Mouse (Mus musculus): ENCODE data around the gene Il10ra. TPM values are rescaled to one million over a fixed set of nuclear protein-coding genes. Genes with fewer than 3 reads are reported as not detected.

Gene Il10ra
- total RNA-seq, 2 experiments from 2014 or later: 2.2 to 2.3 TPM

DNA sequence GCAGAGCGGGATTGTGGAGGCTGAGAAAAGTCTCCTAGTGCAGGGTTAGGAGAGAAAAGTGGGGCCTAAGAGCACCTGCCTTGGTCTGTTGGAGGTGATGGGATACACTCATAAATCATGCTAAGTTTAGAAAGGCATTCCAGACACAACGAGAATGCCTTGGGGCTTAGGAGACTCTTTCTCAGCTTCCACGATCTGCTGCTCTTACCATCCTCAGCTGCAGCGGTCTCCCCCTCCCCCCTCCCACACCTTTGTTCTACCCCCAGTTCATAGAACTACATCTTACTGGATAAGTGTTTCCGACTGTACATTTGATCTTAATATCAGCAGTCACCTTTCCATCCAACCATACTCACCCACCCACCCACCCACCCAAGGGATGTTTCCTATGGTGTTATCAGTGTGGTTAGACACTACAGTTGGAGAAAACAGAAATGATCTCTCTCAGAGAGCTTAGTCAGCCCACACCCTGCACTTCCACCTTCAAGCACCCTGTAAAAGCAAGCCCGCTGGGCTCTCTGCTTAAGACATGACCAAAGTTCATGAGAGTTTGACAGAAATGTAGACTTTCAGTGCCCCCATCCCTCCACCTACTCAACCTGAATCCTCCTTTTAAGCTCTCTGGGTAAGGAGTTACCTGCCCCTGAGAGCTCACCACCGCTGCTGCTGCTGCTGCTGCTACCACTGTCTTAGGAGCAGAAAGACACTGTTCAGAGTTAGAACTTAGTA, 61.8 kb downstream of the Il10ra start:
- no peak for DNase-seq (ENCODE audit: low spot score)
- intact Hi-C loops (cut with DNase I): no loop called here

DNA sequence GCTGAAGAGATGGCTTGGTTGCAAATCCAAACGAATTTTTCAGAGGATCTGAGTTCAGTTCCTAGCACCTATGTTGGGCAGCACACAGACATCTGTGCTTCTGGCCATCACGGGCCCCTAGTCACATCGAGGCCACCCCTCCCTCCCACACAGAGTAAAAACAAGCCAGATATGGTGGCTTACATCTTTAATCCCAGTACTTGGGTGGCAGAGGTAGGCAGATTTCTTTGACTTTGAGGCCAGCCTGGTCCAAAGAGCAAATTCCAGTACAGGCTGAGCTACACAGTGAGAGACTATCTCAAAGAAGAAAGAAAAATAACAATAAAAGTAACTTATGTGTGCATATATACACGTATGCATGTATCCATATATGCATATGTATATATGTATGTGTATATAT, 62.8 kb downstream of the Il10ra start:
- intact Hi-C loops (cut with DNase I): no loop called here
- no peak for DNase-seq (ENCODE audit: low spot score)

DNA sequence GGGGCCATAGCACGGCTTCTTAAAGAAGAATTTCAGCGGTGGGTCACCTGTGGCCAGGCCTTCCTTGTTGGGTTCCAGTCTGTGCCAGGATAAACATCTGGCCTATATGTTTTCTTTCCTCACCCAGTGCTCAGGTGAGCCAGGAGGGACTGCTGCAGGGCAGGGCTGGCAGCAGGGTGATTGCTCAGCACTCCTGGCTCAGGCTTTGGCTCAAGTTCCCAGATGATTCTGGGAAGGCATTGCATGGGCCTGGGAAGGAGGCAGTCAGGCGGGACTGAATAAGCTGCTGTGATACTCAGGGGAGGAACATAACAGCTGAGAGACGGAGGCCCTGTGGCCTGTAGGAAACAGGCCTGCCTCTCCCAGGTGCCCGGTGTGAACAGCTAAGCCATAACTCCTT, 63.8 kb downstream of the Il10ra start:
- no peak for DNase-seq (ENCODE audit: low spot score)
- intact Hi-C loops (cut with DNase I): no loop called here

Small RNAs within 50 kb of the gene (microRNA-seq; reads per million reads assigned to microRNA genes)
- not detected for gene Mir7086

Other genes with a start within 250 kb of the Il10ra start
- 1 to 10 TPM in 1 of 2 experiments, under 1 TPM in 1; 0.81 to 1.0 TPM for gene Mpzl2, start 229.3 kb downstream of the Il10ra start, total RNA-seq (2021)
- 1 to 10 TPM; 1.5 to 2.6 TPM for gene Mpzl3, start 214.0 kb downstream of the Il10ra start, total RNA-seq (2021)
- gene Jaml, start 190.0 kb downstream of the Il10ra start, total RNA-seq (2021): under 1 TPM; 0.26 to 0.84 TPM
- 1 to 10 TPM; 1.1 TPM for gene Scn2b, start 151.4 kb downstream of the Il10ra start, total RNA-seq (2021)
- gene Scn4b, start 130.8 kb downstream of the Il10ra start, total RNA-seq (2021): 1 to 10 TPM; 2.5 to 2.8 TPM
- not detected for gene BC049352, start 87.1 kb downstream of the Il10ra start, total RNA-seq (2021)
- gene Tmprss4, start 65.1 kb downstream of the Il10ra start, total RNA-seq (2021): not detected
- gene Tmprss13, start 50.0 kb upstream of the Il10ra start, total RNA-seq (2021): 1 to 10 TPM; 3.6 to 3.7 TPM
- gene Fxyd6, start 101.0 kb upstream of the Il10ra start, total RNA-seq (2021): 10 to 100 TPM; 16.2 to 17.2 TPM
- gene Fxyd2, start 130.5 kb upstream of the Il10ra start, total RNA-seq (2021): 1 to 10 TPM; 1.5 to 2.7 TPM
- not detected for gene Dscaml1, start 157.5 kb upstream of the Il10ra start, total RNA-seq (2021)